Mouse (Mus musculus) induced T-regulatory cell, adult 2 months (primary cell): Measurements from ENCODE around the gene Spred2.
A peak's percentile ranks its signal among the peaks of the same experiment; 100 is the strongest.

Source experiments
- DNase-seq: peaks from one replicate; pipeline ENCODE4 v3.0.0-alpha.2; 2012; ENCODE audit warnings: low read depth

The Spred2 gene

GRCm38 (mm10) chr11:19925149-19925975 is 1.2 kb downstream of the Spred2 start:
- peak; percentile 86 for DNase-seq

- peak; percentile 73 for DNase-seq
Measured at GRCm38 (mm10) chr11:19925976-19926842, 2.0 kb downstream of the Spred2 start.

GRCm38 (mm10) chr11:19926843-19927120 is 2.6 kb downstream of the Spred2 start:
- no peak for DNase-seq

- DNase-seq = no peak
Measured at GRCm38 (mm10) chr11:19928633-19929032, 4.5 kb downstream of the Spred2 start.

DNA sequence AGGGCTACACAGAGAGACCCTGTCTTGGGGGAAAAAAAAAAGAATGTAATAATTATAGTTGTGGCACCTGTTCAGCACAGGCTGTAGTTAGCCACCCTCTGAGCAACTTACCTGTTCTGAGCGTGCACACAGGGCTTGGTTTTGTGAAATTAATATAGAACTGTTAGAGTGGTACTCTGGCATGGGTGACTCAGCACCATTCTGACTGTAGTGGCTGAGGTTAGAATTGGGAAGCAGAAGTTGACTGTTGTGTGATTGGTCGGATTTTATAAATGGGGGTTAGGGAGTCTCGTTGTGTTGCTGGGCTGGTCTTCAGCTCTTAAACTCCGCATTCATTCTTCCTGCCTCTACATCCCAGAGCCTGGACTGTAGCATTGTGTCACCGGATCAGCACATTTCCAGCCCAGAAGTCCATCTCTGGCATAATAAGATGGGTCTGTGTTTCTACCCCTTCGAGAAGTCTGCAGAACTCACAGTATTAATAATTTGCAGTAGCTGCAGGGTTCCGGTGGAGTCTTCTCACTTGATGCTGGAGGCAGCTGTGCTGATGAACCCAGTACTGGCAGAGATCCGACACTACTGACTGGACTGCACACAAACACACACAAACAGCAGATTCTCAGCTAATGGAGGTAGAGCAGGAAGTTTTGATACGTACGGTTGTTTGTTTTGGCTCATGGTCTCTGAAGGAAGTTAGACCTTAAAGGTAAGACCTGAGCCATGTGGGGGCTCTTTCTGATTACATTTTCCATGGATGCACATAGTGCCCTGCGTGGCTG is 5.1 kb downstream of the Spred2 start:
- DNase-seq = no peak

DNA sequence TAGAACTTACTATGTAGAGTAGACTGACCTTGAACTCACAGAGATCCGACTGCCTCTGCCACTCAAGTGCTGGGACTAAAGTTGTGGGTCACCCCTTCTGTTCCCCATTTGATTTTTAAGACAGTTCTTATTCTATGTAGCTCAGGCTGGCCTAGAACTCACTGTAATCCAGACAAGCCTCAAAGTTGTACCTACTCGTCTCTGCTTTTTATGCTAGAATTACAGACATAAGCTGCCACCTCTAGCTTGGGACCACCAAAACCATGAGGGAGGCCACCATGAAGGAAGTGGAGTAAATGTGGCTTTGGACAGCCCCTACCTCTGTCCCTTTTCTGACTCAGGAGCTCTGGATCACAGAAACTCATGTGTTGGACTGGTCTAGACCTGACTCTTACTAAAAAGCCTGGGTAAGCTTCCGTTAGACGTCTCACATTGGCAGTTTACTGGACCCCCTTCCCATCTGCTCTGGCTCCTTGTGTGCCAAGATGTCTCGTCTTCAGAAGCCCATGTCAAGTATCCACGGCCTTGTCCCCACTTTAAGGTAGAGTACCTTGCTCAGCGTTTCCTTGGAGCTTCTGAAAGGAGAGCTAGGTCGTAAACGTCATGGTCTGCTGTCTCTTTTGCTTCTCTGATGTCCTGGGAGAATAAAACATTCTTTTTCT is 7.5 kb downstream of the Spred2 start:
- DNase-seq = no peak

DNA sequence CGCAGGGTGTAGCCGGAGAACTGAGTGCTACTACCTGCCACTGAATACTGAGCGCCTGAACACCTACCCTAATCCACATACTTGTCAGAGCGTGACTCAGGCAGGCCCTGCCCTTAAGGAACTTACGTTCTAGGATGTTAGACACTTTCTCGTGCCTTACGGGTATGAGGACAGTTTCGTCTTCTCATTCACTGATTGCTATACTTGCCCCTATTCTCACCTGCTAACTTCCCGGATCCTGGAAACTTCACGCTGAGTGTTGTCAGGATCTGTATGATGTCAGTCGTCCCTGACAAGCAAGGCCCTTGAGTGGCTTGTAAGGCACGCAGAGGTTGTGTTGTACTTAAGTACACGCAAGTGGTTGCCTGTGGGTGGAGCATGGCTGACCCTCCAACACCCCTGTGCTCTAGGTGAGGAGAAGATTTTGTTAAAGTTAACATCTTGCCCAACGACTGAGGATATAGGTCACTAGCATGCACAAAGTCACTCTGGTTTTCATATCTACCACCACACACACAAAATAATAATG is 8.9 kb downstream of the Spred2 start:
- DNase-seq = no peak

GRCm38 (mm10) chr11:19935524-19936354 is 11.6 kb downstream of the Spred2 start:
- no peak for DNase-seq

GRCm38 (mm10) chr11:19938456-19939004 is 14.4 kb downstream of the Spred2 start:
- no peak for DNase-seq

DNA sequence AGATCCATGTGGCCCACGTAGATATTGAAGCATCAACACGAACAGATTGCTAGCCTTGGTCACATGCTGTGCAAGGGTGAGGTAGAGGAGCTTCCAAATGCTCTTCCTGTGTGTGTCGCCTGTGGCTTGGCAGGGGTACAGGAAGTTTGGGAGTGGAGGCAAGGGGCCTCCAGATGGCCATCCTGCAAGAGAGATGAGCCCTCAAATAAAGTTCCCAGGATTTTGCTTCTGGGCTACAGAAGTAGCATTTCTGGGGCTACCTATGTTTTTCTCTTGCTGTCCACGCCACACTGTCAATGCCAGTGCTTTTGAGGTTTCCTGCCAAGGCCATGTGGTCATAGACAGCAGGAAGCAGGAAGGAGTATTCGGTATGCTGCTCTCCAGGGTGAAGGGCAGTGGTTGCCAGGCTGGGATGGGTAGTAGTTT is 15.1 kb downstream of the Spred2 start:
- no peak for DNase-seq

DNA sequence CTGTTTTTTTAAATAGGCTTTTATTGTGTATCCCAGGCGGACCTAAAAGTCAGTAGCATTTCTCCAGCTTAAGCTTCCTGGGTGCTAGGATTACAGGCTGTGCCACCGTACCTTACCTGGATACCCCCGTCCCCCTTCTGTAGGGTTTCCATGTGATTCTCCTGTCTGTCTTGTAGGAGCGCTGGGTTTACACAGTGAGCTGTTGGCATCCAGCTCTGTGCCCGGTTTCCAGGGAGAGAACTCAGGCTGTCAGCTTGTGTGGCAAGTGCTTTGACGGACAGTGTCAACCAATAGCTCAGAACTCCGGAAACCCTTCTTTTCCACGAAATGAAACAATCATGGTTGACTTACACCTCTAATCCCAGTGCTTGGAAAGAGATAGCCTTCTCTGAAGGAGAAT is 15.7 kb downstream of the Spred2 start:
- DNase-seq = no peak

- DNase-seq = no peak
Measured at GRCm38 (mm10) chr11:19941156-19941777, 17.1 kb downstream of the Spred2 start.

GRCm38 (mm10) chr11:19941978-19942377 is 17.8 kb downstream of the Spred2 start:
- DNase-seq = no peak

DNA sequence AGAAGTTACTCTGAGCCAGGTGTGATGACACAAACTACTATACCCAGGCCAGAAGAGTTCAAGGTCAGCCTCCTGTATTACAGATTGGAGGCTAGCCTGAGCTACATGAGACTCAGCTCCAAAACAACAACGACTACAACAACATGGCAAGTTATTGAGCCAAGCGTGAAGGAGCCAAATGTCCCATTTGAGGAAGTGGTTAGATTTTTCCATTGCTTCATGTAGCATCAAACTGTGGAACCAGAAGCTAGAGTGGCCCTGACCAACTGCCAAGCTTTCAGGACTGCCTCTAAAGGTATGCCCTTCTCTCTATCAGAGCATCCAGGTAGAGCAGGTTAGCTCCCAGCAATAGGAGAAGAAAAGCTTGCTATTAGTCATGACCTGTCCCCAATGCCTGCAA is 19.6 kb downstream of the Spred2 start:
- DNase-seq = no peak

DNA sequence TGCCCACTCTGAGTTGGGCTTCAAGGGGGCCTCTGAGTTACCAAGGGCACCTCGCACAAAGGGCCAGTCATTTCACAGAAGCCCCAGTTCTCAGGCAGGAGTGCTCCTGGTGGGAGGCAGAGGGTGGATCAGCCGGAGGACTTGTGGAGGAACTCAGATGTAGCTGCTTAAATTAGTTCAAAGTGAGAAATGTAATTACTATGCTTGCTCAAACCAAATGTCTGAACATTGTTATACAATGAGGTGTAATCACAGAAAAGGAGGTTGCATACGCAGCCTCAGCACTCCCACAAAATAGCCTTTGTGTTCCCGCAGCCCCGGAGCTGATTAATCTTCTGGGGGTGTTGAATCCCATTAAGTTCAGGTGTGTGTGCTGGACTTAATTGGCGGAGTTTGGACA is 20.5 kb downstream of the Spred2 start:
- no peak for DNase-seq

- no peak for DNase-seq
Measured at GRCm38 (mm10) chr11:19946721-19947120, 22.5 kb downstream of the Spred2 start.

DNA sequence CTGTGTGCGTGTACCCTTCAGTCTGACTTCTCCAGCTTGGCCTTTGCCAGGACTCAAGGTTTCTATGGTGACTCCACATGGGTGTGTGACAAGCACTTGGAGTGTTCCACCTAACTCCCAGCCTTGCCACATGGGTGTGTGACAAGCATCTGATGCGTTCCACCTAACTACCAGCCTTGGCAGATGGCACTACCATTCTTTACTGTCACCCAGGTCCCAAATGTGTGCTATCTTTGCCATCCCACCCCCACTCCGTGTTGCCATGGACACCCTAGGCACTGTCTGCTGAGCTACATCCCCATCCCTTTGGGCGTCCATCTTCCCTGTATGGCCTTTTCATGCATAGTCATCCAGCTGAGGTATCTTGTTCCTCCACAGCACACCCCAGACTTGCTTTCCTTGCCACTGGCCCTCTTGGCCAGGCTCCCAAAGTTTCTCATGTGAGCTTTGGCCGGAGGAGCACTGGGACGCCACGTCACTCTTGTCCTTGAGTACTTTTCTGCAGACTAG is 23.5 kb downstream of the Spred2 start:
- no peak for DNase-seq

GRCm38 (mm10) chr11:19949725-19950124 is 25.6 kb downstream of the Spred2 start:
- peak; percentile 43 for DNase-seq

- no peak for DNase-seq
Measured at GRCm38 (mm10) chr11:19950169-19950568, 26.0 kb downstream of the Spred2 start.

- no peak for DNase-seq
Measured at GRCm38 (mm10) chr11:19952963-19953362, 28.8 kb downstream of the Spred2 start.
